25 mouse cellular contexts compared by ENCODE assay signal in the genomic region with DNA sequence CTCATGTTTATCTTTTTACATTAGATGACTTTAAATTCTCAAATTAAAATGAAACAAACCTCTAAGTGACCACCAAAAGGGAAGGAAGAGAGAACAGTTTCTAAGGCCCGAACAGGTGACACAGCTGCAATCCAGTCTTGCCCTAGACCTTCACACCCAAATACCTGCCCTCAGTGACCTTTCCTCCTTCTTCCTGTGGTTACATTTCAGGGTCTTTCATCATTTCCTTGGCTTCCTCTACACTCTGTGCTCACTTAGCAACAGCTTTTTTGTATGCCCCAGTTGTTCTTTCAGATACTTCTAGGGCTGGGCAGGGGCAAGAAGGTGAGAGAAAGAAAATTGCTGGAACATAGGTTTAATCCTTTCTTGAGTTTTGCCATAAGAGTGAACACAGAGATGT. TPM values are rescaled to one million over a fixed set of nuclear protein-coding genes. Genes with fewer than 3 reads are reported as not detected.
DNase-seq lines count a peak whose midpoint lies in the region; ATAC-seq lines count a peak whose summit lies in the region.
"Had no signal": no experiment of that assay in that cellular context is flagged by ENCODE, and none has a peak within 500 bp of the region (broad histone marks: within the 10 kb centered on the region; RNA-seq: fewer than 3 reads in every experiment).

No protein-coding gene starts in this region.

- ATAC-seq in CD4-positive, CD25-positive, alpha-beta regulatory T cell, adult 4 months = peak; percentile 27
- ATAC-seq in hematopoietic stem cell, adult 5-6 weeks (replicated peaks in 1 of 2; ENCODE audit: insufficient read depth in 1 of 2, low FRiP score in 2 of 2, low TSS enrichment in 1 of 2, low read depth in 1 of 2, poor library complexity in 2 of 2, severe bottlenecking in 2 of 2) = peak; percentile 62 to 75
- ATAC-seq: forebrain, embryonic 16.5 days had no signal

- DNase-seq in thymus, postnatal 0 days (ENCODE audit: low spot score) = peak; percentile 50
- no peak for DNase-seq in thymus, postnatal 4 days
- peak; percentile 40 for DNase-seq in splenic B cell, adult 2 months (ENCODE audit: low read depth, low spot score)
- DNase-seq in cerebellum, adult 8-10 months = no peak
- DNase-seq in left cerebral cortex, postnatal 10 days (ENCODE audit: extremely low spot score in 1 of 2, low spot score in 2 of 2) = no peak
- DNase-seq: adrenal gland, postnatal 10 days; cerebellum, postnatal 25 days; gastrocnemius, postnatal 36 days; kidney, adult 11 months; lung, postnatal 4 days had no signal

- no peaks in the 10 kb centered on the region for H3K36me3 ChIP-seq in splenic B cell, adult 2 months (ENCODE audit: control insufficient read depth, insufficient read depth, low read length, poor library complexity, severe bottlenecking)
- H3K36me3 ChIP-seq: embryonic facial prominence, embryonic 15.5 days; limb, embryonic 15.5 days; lung, embryonic 15.5 days; neural tube, embryonic 12.5 days had no signal

- H3K27me3 ChIP-seq in splenic B cell, adult 2 months (ENCODE audit: control insufficient read depth, insufficient read depth, low read length, poor library complexity, severe bottlenecking) = no peaks in the 10 kb centered on the region; the same call in 1 of the 2 replicates
- H3K27me3 ChIP-seq: embryonic facial prominence, embryonic 15.5 days; limb, embryonic 15.5 days; lung, embryonic 15.5 days; neural tube, embryonic 12.5 days had no signal

- intact Hi-C loops in left cerebral cortex, postnatal 10 days (cut with DNase I) = no loop called here

RNA-seq across cellular contexts. Expression of a gene that starts 17.5 kb away (rescaled TPM):
- 60.8 and 65.8 TPM in 2 replicates for polyA plus RNA-seq in thymus, postnatal 0 days (2015; fragmentation: Nextera tagmentation; extraction: Ambion mirVana)
- polyA plus RNA-seq in CD4-positive, CD25-positive, alpha-beta regulatory T cell, adult 4 months (2017; shearing (Covaris generic)) = 100 to 1,000 TPM; 189 to 222 TPM
- 41.4 and 49.2 TPM in 2 replicates for total RNA-seq in hematopoietic stem cell, adult 5-6 weeks (2017)
- total RNA-seq in left cerebral cortex, postnatal 10 days (2021) = under 1 TPM in 1 of 2 experiments, not detected in 1; 0.26 TPM

RNA-seq across cellular contexts. Expression of a gene that starts 58.8 kb away (rescaled TPM):
- polyA plus RNA-seq in thymus, postnatal 0 days (2015; fragmentation: Nextera tagmentation; extraction: Ambion mirVana) = 0.08 and 0.12 TPM in 2 replicates
- under 1 TPM; 0.49 to 0.51 TPM for polyA plus RNA-seq in CD4-positive, CD25-positive, alpha-beta regulatory T cell, adult 4 months (2017; shearing (Covaris generic))
- total RNA-seq in hematopoietic stem cell, adult 5-6 weeks (2017) = not detected in 2 replicates
- total RNA-seq in left cerebral cortex, postnatal 10 days (2021) = not detected
- total RNA-seq: adrenal gland, postnatal 10 days; gastrocnemius, postnatal 36 days; heart, postnatal 25 days; layer of hippocampus, postnatal 14 days; left cerebral cortex, postnatal 36 days had no signal
- polyA plus RNA-seq: brain, embryonic 14.5 days; embryonic facial prominence, embryonic 15.5 days; forebrain, embryonic 16.5 days; heart, embryonic 11.5 days; hindbrain, embryonic 14.5 days; kidney, postnatal 0 days; limb, embryonic 15.5 days; lung, embryonic 15.5 days; midbrain, embryonic 11.5 days; neural tube, embryonic 12.5 days had no signal

Comparison
In these comparisons a context has a peak if more than half of its experiments do, and no peak if none do; other contexts are left out.
1. DNase-seq: peak in thymus, postnatal 0 days (single experiment) and splenic B cell, adult 2 months (single experiment); none in thymus, postnatal 4 days (single experiment), cerebellum, adult 8-10 months (single experiment) and left cerebral cortex, postnatal 10 days (0 of 2).
2. RNA of a gene that starts 17.5 kb away (total RNA-seq): 41.4 to 49.2 TPM in hematopoietic stem cell, adult 5-6 weeks; 0.26 TPM in left cerebral cortex, postnatal 10 days; every median in the first group is over 10 times any median in the second.